Mouse (Mus musculus) mesoderm, embryonic 11.5 days (tissue): ENCODE measurements around the gene Armh2.

Experiments used
- DNase-seq: peaks from one replicate; pipeline ENCODE4 v3.0.0-alpha.2; 2012; ENCODE audit warnings: low read depth, low spot score

Armh2 gene

DNA sequence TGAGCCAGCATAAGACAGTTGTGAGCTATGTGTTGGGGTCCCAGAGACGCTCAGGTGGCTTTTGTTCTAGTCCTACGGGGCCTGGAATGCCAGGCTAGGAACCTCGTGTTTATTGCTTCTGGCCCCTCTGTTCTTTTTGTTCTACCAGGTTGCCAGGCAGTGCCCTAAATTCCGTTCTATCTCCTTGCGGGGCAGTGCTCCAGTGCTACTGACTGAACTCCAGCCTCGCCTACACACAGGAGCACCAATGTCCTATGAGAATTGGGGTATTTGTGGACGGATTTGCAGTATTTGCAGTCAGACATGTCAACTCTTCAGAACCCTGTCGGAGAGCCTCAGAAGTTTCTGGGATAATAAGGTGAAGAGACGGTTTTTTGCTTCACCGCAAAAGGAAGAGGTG is at the start of gene Armh2:
Gene Armh2, plus strand, starts transcription at position 205 of the 400 bp plus-strand sequence.
- DNase-seq: no peak

DNA sequence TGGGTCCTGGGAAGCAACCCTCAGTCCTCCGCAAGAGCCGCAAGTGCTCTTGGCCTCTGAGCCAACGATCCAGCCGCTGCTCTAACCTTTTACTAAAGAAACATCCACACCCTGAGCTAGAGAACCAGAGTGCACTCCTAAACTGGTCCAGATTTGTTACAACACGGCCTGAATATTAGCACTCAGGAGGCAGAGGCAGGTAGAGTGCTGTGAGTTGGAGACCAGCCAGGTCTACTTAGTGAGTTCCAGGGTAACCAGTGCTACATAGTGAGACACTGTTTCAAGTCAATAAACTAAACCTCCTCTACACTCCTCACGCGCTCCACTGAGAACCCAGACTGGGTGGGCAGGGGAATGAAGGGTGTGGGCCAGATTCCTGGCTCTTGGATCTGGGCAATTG is 47.7 kb upstream of the Armh2 start:
- no peak for DNase-seq

DNA sequence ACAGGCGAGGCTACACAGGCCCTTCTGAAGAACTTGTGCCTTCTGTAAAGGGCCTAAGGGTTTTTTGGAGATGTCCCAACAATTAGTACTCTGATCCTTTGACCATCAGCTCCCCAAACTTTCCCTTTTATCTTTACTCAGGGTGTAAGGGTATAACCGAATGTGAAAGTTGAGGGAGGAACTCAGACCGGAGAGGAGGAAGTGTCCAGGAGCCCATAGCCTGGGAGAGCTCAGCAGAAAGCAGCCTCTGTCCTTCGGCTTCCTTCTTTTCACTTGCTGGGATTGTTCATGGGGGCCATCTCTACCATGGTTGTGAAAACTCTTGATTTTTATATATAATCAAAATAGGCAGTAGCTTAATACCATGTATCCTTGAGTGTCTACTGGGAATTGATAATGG is 42.3 kb upstream of the Armh2 start:
- DNase-seq: no peak

DNA sequence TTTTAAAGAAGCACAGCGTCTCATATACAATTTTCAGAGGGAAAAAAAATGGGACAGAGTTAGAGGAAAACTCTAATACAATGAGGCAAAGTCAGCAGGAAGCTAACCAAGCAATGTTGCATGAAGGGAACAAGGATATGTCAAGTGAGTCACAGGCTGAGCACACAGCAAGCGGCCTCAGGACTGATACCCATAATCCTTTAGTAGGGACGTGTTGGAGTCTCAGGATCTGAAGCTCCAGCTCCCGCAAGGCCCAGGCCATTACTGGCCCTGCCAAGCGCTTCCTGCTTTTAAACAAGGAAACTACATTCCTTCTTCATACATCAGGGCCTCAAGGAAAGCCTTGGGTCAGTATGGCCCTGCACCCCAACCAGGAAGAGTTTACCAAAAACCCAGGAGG is 38.9 kb upstream of the Armh2 start:
- no peak for DNase-seq

DNA sequence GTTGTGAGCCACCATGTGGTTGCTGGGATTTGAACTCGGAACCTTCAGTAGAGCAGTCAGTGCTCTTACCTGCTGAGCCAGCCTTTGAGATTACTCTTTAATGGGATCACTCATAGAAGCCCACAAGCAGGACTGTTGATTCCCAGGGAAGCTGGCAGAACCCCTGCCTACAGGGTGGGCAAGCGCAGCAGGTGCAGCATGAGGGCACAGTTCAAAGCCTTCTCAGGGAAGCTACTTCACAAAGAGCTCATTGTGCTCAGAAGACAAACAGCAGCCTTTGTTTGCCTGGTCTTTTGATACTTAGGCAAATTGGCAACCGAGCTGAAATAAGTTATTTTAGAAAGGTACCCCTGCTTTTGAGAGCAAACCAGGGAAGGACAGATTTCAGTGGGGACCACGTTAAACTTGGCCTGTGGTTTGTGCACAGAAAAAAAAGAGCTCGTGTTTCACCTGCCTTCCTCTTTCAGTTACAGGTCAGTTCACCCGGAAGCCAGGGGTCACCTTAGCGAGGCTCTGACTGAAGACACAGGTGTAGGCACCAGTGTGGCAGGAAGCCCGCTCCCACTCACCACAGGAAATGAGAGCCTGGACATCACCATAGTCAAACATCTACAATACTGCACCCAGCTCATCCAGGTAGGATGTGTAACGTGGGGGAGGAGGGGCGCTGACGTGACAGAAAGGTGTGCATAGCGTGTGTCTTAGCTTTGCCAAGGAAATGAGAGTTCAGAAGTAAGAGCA is 31.2 kb upstream of the Armh2 start:
- DNase-seq: no peak

DNA sequence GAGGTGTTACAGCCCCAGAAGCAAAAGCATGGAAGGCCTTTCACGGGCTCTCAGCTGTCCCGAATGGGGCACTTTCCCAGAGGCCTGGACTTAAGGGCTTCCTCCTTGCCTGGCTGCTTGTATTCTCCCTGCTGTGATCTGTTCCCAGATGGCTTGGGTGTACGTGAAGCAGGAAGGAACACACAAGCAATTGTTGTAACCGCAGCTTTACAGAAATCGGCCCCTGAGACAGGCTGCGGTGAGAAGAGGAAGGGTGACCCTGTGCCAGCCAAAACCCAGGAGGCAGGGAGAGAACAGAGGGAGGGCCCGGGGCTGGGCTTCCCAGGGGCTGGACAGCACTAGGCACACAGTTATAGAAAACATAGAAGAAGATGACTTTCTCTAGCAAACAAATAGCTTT is 30.1 kb upstream of the Armh2 start:
- DNase-seq: no peak

DNA sequence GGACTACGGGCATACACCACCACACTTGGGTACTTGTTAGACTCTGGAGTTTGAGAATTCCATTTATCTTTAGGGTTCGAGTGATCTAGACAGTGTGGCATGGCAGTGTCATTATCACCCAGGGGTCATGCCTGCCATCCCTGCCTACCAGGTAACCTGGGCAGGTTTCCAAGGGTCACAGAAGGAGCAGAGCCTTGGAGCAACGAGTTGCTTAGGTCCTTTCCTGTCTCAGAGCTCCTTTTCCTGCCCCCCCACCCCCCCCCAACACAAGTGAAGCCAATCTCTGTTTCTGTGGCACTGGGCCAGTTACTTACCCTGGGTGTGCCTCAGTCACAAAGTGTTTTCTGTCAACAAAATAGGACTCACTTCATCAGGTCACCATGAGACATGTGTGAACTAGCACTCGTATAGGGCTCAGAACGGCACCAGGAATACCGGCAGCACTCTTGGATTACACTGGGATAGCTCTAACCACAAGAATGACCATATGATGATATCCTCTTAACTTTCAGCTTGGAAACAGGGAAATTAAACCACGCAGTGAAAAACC is 28.4 kb upstream of the Armh2 start:
- DNase-seq: no peak

DNA sequence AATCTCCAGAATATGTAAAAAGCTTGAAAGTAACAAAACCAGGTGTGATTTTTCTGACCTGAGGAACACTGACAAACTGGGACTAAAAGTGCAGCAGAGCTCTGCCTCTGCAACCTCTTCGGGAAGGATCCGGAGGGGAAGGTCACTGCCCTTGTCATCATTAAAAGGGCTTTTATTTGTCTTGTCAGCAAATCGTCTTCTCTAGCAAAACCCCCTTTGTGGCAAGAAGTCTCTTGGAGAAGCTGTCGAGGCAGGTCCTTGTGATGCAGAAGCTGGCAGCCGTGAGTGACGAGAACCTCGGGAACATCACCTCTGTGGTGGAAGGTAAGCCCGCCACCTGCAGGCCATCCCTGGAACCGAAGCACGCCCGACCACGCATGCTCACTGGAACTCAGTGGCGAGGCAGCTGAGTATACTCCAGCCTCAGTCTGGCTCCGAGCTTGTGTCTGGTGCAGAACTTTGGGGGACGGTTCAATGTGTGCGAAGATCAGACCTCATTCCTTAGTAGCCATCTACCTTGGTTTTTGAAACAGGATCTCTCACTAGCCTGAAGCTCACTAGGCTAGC is 27.5 kb upstream of the Armh2 start:
- DNase-seq: peak; percentile 86

DNA sequence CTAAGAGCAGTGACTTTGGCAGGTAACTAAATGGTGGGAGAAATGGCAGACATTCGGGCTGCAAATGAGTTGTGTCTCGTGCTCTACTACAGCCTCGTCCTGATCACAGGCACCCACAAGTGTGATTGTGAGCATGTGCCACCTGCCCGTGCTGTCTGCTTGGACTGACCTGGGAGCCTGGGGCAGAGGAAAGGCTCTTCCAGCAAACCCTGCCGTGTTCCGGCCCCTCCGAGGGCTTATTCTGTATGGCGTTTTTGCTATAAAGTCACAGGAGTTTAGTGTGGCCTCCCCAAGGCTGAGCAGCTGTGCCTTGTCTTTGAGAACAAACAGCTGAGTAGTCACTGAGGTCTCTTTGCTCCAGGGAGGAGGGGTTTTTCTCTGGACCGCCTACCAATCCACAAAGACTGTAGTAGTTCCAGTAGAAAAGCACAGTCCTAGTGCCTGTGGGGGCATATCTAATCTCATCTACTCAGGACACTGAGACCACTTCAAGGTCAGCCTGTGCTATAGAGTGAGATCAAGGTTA is 26.6 kb upstream of the Armh2 start:
- DNase-seq: no peak

DNA sequence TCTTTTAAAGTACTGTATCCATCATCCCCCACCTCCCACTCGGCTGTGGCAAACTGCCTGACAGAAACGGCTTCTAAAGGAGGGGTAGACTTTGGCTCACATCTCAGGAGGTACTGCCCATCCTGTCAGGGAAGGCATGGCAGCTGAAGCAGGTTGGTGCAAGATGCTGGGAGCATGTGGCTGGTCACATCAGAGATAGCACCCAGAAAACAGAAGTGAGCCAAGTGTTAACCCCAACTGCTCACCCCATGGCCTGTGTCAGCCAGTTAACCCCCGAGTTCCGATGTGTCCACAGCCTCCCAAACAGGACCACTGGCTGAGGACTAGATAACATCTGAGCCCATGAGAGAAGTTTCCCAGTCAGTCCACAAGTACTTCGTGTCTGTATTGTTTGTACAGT is 25.4 kb upstream of the Armh2 start:
- DNase-seq: no peak

DNA sequence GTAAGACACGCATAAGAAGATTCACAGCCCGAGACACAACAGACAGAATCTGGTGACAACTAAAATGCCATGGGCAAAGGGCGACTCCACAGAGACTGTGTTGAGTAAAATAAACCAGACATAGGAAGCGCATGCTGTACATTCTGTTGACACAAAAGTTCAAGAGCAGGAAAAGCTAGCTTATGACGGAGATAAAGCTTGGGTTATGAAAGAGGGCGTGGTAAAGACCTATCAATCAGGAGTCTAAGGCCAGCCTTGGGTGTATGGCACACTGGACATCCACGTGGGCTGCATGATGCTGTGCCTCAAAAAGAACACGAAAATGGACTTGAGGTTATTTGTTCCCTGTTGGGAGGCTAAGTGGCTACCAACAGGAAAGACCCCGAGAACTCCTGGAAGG is 24.6 kb upstream of the Armh2 start:
- DNase-seq: no peak

DNA sequence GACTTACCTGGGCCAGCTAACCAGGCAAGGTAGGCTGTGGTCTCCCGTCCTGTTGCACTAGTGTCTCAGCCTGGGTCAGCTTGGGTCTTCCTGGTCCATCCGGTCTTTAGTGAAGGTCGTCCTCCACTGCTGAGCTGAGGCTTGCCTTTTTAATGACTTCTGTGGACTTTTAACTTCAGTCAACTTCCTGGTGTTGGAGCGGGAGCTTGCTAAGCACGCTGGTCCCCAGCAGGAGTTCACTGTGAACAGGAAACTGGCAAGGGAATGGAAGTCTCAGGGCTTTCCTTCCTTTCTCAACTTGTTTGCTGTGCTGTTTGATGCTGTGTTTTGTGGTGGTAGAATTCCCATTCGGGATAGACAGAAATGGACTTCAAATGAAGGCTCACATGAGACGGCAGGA is 23.4 kb upstream of the Armh2 start:
- no peak for DNase-seq

DNA sequence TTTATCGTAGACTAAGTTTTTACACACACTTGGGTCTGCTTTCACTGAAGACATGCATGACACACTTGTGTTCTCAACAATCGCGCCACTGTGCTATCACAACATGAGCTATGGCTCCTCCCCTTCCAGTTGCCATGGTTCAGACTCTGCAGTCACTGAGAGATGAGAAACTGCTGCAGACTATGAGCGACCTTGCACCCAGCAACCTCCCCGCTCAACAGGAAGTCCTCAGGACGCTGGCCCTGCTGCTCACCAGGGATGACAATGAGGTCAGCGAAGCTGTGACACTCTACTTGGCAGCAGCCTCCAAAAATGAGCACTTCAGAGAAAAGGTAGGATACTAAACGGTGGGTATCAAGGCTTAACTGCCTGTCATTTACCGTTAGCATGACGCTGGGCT is 19.5 kb upstream of the Armh2 start:
- DNase-seq: no peak

DNA sequence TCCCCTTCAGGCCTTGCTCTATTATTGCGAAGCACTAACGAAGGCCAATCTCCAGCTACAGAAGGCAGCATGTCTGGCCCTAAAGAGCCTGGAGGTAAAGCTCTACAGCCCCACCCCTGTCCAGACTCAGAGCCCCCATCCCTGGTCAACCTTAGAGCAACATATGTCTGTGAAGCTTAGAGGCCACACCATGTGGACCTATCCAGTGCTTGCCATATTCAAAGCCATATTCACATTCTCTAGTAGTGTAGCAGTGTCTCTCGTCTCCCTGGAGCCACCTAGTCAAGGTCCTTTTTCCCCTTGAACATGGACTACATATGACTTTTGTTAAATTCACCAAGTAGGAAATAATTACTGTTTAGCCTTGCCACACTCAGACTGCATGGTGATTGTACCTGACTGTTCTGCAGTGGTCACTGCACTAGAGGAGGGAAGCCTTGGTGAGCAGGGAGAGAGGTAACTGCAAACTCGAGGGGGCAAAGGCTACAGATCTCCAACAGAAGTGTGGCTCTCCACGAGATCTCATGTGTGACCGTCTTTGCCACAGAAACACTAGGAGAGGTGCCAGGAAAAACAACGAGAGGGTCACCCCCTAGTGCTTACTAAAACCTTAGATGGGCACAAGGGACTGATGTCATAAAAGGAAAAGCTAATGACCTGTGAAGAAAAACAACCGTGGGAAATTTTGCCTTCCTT is 17.2 kb upstream of the Armh2 start:
- DNase-seq: peak; percentile 18

DNA sequence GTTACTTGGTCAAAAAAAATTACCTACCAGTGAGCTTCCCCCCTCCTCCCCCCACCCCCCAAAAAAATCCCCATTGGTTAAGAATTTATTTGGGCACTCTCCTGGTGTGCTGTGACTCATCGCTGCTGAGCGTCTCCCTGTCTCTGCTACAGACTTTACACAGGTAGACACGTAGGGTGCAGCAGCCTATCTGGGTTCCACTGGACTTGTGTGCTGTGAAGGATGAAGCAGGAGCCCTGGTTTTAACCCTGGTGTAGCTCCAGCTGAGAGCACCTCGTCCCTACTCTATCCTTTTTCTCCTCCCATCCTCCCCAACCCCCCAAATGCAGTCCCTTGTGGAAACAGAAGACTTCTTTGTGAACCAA is 16.7 kb upstream of the Armh2 start:
- peak; percentile 12 for DNase-seq

DNA sequence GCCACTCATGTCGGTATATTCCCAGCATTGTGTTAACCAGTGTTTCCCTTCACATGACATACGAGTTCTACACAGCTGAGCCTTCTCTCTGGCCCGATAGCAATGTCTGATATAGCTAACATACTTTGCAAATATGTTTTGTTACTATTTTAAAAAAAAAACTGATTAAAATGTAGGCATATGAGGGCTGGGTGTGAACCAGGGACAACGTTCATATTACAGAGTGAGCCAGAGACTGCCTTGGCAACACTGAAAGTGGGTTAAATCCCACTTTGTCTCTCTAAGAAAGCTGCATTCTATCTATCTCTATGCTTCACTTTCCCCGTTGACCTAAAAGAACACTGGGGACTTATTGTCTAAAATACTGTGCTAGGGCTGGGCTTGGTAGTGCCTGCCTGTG is 11.9 kb upstream of the Armh2 start:
- DNase-seq: no peak

DNA sequence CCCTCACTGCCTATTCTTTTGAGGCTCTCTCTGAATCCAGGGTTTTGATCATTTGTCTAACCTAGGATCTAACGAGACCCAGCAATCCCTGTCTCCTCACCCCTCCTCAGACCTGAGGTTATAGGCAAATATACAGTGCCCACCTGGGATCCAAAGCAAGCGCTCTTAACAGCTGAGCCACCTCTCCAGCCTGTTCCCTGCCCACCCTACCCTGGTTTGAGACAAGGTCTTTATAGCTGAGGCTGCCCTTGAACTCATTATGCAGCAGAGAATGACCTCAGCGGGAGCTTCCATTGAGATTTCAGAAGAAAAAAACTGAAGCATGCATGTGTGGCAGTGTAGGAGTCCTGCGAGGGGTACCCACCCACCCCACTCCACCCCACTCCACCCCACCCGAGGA is 6.5 kb upstream of the Armh2 start:
- DNase-seq: no peak

DNA sequence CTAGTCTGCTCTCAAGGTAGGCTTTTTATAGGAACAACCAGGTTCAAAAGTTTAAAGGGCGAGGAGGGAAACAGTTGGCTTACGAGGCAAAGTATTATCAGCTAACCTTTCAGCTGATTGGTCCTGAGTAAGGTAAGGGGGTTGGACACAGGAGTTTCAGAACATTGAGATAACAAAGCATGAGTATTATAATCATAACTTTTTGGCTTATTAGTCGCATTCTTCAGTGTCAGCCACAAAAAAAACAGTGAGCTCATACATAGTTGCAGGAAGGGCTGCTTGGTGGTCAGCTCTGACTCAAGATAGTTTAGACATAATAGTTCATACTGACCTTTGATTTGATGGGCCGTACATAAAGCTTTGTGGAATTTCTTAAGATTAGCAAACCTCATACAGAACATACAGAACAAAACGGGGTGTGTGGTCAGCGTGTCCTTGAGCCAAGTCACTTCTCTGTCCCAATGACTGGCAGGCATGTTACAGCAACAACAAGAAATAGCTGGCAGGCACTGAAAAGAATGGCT is 5.4 kb upstream of the Armh2 start:
- DNase-seq: no peak

DNA sequence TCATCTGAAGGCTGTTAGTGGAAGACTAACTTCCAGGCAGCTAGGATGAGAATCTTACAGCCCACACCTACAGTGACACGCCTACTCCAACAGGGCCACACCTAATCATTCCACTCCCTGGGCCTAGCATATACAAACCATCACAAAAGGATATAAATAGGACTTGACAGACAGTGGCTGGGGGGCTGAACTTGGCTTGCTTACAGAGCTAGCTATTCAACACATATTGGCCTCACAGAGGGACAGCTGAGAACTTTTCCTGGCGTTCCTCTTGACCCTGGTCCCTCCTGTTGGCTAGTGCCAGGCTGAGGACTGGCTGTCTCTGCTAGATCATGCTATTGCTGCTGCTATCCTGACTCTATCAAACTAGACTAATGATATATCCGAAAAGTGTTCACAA is 6.8 kb downstream of the Armh2 start:
- no peak for DNase-seq

DNA sequence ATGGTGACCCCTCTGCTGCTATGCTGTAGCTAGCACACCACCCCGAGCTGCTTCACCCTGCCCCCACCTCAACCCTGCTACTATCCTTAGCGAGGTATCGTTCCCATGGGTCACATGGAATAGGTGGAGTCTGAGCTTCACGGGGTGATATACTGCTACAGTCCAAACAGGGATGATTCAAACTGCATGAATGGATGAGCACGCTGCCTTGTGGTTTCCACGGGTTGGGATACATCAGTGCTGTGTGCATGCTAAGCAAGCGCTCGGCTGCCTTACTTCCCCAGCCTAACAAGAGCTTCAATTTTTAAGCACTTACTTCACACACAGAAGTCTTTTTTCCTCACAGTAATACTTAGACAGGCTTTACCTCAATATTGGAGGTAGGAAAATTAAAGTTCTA is 9.8 kb downstream of the Armh2 start:
- no peak for DNase-seq

DNA sequence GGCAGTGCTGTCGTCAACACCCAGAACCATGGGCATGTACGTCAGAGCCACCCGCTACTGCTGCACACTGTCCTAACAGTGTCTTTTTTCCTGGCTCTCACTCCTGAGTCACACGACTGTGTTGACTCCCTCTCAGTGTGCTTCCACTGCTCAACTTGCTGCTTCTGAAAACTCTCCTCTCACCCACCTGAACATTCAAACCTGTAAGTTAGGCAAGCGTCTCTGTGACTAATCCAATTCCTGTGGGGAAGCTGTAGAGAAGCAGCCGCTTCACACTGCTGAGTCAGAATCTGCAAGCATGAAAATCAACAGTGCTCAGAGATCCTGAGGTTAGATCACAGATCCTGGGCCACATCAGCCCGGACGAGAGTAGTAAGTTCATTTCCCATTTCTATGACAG is 10.4 kb downstream of the Armh2 start:
- DNase-seq: no peak

DNA sequence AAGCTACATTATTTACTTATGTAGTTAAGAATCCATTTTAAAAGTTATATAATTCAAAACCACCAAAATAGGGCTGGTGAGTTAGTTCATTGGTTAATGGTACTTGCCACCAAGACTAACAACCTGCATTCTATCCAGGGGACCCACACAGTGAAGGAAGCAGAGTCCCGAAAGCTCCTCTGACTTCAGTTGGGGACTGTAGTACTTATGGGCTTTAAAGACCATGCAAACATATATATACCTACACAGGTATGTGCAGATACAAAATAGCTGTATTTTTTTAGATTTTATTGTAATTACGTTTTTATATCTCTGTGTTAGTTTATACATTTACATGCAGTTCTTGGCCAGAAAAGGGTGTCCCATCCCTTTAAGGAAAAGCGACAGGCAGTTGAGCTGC is 15.7 kb downstream of the Armh2 start:
- no peak for DNase-seq
